Mouse (Mus musculus) embryonic facial prominence, embryonic 12.5 days (tissue): ENCODE measurements around the gene Lemd1. TPM values are rescaled to one million over a fixed set of nuclear protein-coding genes. Genes with fewer than 3 reads are reported as not detected.

Experiments
- ATAC-seq: fragments of 200-750 bp; cut with Nextera tagmentation; 2 replicates; pipeline ENCODE4 v1.8.0; 2017; ENCODE audit not compliant: insufficient number of reproducible peaks, insufficient read depth, low FRiP score, low TSS enrichment
- H3K27ac ChIP-seq: fragments of 300-500 bp; sonication (generic); 2 replicates; pipeline ENCODE4 v1.5.1; 2016; ENCODE audit warnings: mild to moderate bottlenecking
- H3K27me3 ChIP-seq: fragments of 300-500 bp; sonication (generic); 2 replicates; pipeline ENCODE4 v1.6.1; 2016; ENCODE audit warnings: mild to moderate bottlenecking, moderate library complexity
- H3K36me3 ChIP-seq: fragments of 300-500 bp; sonication (generic); 2 replicates; pipeline ENCODE4 v1.6.1; 2016; ENCODE audit warnings: mild to moderate bottlenecking
- H3K4me1 ChIP-seq: fragments of 300-500 bp; sonication (generic); 2 replicates; pipeline ENCODE4 v1.6.1; 2016
- H3K4me2 ChIP-seq: fragments of 300-500 bp; sonication (generic); replicated peaks from 2 replicates; pipeline ENCODE4 v1.6.1; 2016; ENCODE audit warnings: mild to moderate bottlenecking, moderate library complexity
- H3K4me3 ChIP-seq: fragments of 300-500 bp; sonication (generic); 2 replicates; pipeline ENCODE4 v1.5.1; 2016; ENCODE audit warnings: mild to moderate bottlenecking
- H3K9ac ChIP-seq: fragments of 300-500 bp; sonication (generic); 2 replicates; pipeline ENCODE4 v1.6.1; 2016; ENCODE audit warnings: mild to moderate bottlenecking, moderate library complexity
- H3K9me3 ChIP-seq: fragments of 300-500 bp; sonication (generic); 2 replicates; pipeline ENCODE4 v1.6.1; 2016; ENCODE audit warnings: mild to moderate bottlenecking, moderate library complexity
- WGBS: fragments of 180-500 bp; shearing (Covaris S2); methylation state at CpG from one replicate; pipeline ENCODE4 v1.1.7; 2016; 5-methylcytosine and 5-hydroxymethylcytosine counted together
- polyA plus RNA-seq: library from polyadenylated mRNA; unstranded; fragments of >200 nt; fragmentation: Nextera tagmentation; extraction: Ambion mirVana; gene quantifications from 2 replicates; pipeline ENCODE4 v1.2.1, GENCODE M21; 2016

Gene Lemd1
- polyA plus RNA-seq, 1 experiment from 2014 or later: 2.0 TPM

DNA sequence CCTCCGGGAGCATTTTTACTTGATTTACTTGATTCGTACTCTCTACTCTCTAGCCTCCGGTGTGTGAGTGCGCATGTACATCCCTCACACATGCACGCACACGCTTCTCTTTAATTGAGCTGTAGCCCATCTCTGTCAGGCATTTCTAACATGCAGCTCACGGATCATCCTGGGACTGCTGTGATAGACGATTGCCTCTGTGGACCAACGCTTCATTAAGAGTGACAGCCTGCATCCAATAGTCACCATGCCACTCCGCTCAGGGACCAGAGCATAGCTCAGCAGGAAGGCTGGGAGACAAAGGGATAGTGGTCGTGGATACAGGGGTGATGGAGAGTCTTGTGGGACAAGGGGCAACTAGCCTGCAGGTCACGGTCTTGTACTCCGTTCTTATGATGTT, 91.8 kb downstream of the Lemd1 start:
- WGBS: 64% methylated on average over 13 of the region's 13 CpGs
- Histone ChIP-seq H3K4me1 (peaks cover 3% of the 10 kb centered on the region; the same call in 1 of the 2 replicates), H3K9me3 (no peaks in the 10 kb centered on the region), H3K36me3 (no peaks in the 10 kb centered on the region), H3K4me2 (no peak overlapping the region), H3K9ac (no peak overlapping the region), H3K27ac (no peak overlapping the region), H3K27me3 (peaks cover 8% of the 10 kb centered on the region; the same call in 1 of the 2 replicates), H3K4me3 (no peak overlapping the region)
- no peak; the same call in 1 of the 2 replicates for ATAC-seq

DNA sequence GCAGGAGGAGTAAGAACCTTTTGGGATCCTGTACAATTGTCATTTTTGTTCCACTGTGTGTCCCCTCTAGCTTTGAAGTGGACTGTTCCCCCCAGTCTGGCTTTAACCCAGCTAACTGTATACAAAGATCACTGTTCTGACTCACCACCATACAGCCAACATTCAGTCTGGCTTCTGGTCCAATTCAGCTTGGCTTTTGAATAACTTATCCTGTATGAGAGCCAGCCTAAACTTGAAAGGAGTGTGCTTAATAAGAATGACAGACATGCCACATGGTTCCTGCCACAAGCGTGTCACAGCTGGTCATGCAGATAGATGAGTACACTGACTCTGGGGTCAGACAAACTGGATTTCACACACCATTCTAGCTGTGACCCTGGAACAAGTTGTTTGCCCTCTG, 95.5 kb downstream of the Lemd1 start:
- WGBS: 83% methylated on average over 1 of the region's 1 CpGs
- peaks cover 8% of the 10 kb centered on the region; the same call in 1 of the 2 replicates for H3K27me3 ChIP-seq

DNA sequence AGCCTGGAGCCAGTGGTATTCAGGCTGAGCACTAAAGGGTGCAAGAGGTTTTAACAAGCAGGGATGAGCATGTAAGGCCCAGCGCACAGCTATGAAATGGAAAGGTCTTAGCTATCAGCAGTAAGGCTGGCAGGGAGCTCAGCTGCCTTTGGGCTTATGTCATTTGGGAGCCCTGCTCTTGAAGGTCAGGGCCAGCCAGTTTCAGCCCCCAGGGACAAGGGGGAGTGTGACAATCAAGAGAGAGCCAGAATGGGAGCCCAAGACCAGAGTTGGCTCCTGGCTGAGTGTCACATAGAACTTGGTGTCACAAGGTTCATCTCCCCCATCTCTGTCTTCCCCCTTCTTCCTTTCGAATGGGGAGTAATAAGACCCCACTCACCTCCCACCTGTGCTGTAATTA, 96.2 kb downstream of the Lemd1 start:
- H3K9me3 ChIP-seq: no peaks in the 10 kb centered on the region
- no peak for ATAC-seq
- no peaks in the 10 kb centered on the region for H3K36me3 ChIP-seq
- no peak overlapping the region for H3K4me3 ChIP-seq
- no peak overlapping the region for H3K4me2 ChIP-seq
- H3K4me1 ChIP-seq: peaks cover 22% of the 10 kb centered on the region
- no peak overlapping the region for H3K9ac ChIP-seq
- peaks cover 8% of the 10 kb centered on the region; the same call in 1 of the 2 replicates for H3K27me3 ChIP-seq
- WGBS: 62% methylated on average over 2 of the region's 2 CpGs
- H3K27ac ChIP-seq: no peak overlapping the region

More for the DNA sequence above, 95.5 kb downstream of the Lemd1 start:
- Histone ChIP-seq H3K9ac (no peak overlapping the region), H3K4me3 (no peak overlapping the region), H3K4me2 (no peak overlapping the region), H3K4me1 (peaks cover 18% of the 10 kb centered on the region), H3K36me3 (no peaks in the 10 kb centered on the region), H3K9me3 (no peaks in the 10 kb centered on the region), H3K27ac (no peak overlapping the region)
- ATAC-seq: no peak

GRCm38 (mm10) chr1:132287991-132288451, 96.8 kb downstream of the Lemd1 start:
- H3K27ac ChIP-seq: no peak overlapping the region
- no peak overlapping the region for H3K4me3 ChIP-seq
- H3K9ac ChIP-seq: no peak overlapping the region
- H3K27me3 ChIP-seq: peaks cover 8% of the 10 kb centered on the region; the same call in 1 of the 2 replicates
- H3K4me1 ChIP-seq: peaks cover 28% of the 10 kb centered on the region
- 20% methylated on average over 11 of the region's 11 CpGs for WGBS
- no peak for ATAC-seq
- no peak overlapping the region for H3K4me2 ChIP-seq
- H3K36me3 ChIP-seq: no peaks in the 10 kb centered on the region
- no peaks in the 10 kb centered on the region for H3K9me3 ChIP-seq

DNA sequence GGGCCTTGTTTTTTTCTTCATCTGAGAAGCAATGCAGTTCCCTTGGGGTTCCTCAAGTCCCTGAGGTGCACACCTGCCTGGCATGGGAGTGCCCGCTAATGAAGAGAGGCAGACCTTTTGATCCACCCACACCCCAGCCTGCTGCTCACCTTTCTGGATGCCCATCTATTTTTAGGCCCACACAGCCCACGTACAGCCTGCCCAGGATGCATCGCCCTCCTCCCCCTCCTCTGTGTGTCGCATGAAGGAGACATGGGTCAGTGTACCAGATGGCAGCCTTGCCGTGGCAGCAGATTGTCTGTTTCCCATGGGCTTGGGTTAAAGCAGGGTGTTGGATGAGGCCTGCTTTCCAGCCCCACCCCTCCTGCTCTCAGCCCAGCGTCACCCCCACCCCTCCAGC, 98.7 kb downstream of the Lemd1 start:
- WGBS: 72% methylated on average over 6 of the region's 6 CpGs
- no peak for ATAC-seq
- H3K4me1 ChIP-seq: peaks cover 30% of the 10 kb centered on the region
- no peak overlapping the region for H3K27ac ChIP-seq
- H3K9me3 ChIP-seq: no peaks in the 10 kb centered on the region
- H3K4me3 ChIP-seq: no peak overlapping the region
- no peak overlapping the region for H3K9ac ChIP-seq
- H3K27me3 ChIP-seq: peaks cover 20% of the 10 kb centered on the region; the same call in 1 of the 2 replicates
- no peaks in the 10 kb centered on the region for H3K36me3 ChIP-seq
- H3K4me2 ChIP-seq: no peak overlapping the region

DNA sequence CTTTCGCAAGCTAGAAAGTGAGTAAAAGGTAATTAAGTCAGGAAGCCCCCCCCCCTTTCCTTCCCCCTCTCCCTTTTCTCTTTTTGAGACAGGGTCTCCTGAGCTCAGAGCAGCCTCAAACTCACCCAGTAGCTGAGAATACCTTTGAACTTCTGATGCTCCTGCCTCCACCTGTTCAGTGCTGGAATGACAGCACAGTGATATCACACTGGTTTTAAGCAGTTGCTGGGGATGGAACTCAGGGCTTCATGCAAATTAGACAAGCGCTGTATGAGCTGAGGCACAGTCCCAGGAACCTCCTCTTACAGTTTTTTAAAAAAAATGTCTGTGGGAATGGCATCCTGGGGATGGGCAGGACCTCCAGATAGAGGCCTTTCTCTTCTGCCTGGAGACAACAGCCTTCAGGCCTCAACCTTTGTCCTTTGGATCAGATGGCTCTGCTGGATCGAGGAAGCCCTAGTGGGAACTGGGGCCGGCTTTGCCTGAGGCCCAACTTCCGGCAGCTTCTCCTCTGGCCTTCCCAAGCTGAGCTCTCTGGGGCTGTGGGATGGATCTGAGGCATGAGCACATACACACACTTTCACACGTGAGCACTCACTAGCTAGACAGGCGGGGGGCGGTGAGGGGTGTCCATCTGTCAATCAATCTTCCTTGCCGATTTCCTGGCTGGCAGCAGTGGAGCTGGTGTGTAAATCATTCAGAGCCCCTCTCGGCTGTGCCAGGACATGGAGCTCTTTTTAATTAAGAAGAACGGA, 99.9 kb downstream of the Lemd1 start:
- Histone ChIP-seq H3K9ac (no peak overlapping the region), H3K4me2 (no peak overlapping the region), H3K4me3 (no peak overlapping the region), H3K27ac (peak overlapping the region; percentile 75; the same call in 1 of the 2 replicates), H3K36me3 (no peaks in the 10 kb centered on the region), H3K27me3 (peaks cover 18% of the 10 kb centered on the region), H3K4me1 (peaks cover 30% of the 10 kb centered on the region), H3K9me3 (no peaks in the 10 kb centered on the region)
- no peak for ATAC-seq
- WGBS: 33% methylated on average over 11 of the region's 11 CpGs

GRCm38 (mm10) chr1:132291706-132292105, 100.5 kb downstream of the Lemd1 start:
- WGBS: 36% methylated on average over 4 of the region's 4 CpGs
- Histone ChIP-seq H3K36me3 (no peaks in the 10 kb centered on the region), H3K4me2 (0 out of 2 replicates have a peak overlapping the region, but pooled peaks have one; percentile 6), H3K4me1 (peaks cover 30% of the 10 kb centered on the region), H3K9ac (no peak overlapping the region), H3K27me3 (peaks cover 19% of the 10 kb centered on the region), H3K4me3 (no peak overlapping the region), H3K9me3 (no peaks in the 10 kb centered on the region), H3K27ac (peak overlapping the region; percentile 75)
- ATAC-seq: no peak

DNA sequence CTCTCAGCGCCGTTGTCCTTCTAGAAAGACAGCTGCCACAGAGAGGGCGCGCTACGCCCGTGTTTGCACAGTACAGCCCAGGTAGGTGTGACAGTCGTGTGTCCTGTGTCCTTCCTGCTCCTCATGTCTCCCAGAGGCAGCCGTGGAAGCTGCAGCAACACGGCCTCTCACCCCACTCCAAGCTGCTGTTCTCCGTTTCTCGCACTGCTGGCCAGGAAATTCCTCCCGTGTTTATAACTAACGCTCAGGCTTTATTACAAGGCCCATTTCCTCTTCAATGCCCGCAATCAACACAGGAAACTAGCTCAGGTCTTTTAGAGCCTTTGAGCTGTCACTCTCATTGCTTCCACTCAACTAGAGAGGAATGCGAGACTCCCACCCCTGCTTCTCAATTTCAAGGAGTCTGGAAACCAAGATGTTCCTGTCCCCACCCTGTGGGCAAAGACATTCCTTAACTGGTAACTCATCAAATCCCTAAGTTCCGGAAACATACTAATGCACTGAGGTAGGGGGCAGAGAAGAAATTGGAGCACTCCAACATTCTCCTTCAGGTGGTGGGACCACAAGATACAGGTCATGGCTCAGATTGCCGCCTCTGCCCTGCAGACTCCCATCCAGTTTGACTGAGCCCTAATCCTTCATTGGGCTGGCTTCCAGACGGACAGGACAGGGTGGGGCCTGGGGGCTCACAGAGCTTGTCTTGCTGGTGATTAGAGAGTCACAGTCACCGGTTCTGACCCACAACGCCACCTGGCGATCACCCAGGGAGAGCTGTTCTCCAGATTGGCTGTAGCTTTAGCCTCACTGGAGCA, 101.3 kb downstream of the Lemd1 start:
- peak overlapping the region; percentile 6; the same call in 1 of the 2 replicates for H3K4me2 ChIP-seq
- H3K36me3 ChIP-seq: no peaks in the 10 kb centered on the region
- no peak overlapping the region for H3K9ac ChIP-seq
- peaks cover 30% of the 10 kb centered on the region for H3K4me1 ChIP-seq
- H3K9me3 ChIP-seq: no peaks in the 10 kb centered on the region
- H3K27ac ChIP-seq: peak overlapping the region; percentile 75
- 37% methylated on average over 21 of the region's 21 CpGs for WGBS
- peak; percentile 36 for ATAC-seq
- H3K27me3 ChIP-seq: peaks cover 26% of the 10 kb centered on the region
- H3K4me3 ChIP-seq: no peak overlapping the region

DNA sequence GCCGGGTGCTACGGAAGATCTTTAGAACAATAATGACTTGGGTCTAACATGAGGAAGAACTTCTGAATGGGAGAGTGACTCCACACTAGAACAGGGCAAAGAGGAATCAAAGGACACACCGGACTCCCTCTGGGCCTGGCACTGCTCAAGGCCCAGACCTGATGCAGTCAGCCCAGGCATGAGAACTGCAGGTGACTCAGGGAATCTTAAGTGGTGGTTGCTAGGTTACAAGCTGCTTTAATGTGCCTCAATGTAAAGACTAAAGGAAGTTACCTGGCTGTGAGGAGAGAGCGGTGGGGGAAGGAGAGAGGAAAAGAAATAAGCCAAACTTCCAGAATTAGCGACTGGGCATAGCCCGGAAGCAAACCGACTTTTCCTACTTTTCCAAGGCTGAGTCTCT, 104.3 kb downstream of the Lemd1 start:
- Histone ChIP-seq H3K36me3 (no peaks in the 10 kb centered on the region), H3K4me2 (no peak overlapping the region), H3K4me3 (no peak overlapping the region), H3K9me3 (no peaks in the 10 kb centered on the region), H3K27me3 (peaks cover 56% of the 10 kb centered on the region), H3K9ac (no peak overlapping the region), H3K4me1 (peaks cover 32% of the 10 kb centered on the region), H3K27ac (no peak overlapping the region)
- 68% methylated on average over 7 of the region's 7 CpGs for WGBS
- no peak for ATAC-seq

DNA sequence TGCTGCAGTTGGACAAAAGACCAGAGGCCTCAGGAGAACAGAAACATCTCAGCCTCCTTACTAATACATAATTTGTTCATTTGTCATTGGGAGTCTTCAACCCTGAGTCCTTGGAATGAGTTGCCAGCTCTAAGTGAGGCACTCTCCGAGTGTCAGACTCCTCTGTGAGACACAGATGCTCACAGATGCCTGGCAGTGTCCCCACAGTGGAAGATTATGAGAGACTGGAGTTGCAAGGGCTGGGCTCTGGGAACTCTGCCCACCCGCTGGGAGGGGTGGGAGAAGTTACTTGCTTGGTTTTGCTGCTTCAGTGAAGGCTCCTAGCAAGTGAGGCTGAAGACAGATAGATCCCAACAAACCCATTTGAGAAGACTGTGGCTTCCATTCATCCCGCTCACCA, 104.8 kb downstream of the Lemd1 start:
- H3K4me2 ChIP-seq: no peak overlapping the region
- peaks cover 57% of the 10 kb centered on the region for H3K27me3 ChIP-seq
- WGBS: 53% methylated on average over 3 of the region's 3 CpGs
- H3K9me3 ChIP-seq: no peaks in the 10 kb centered on the region
- H3K4me1 ChIP-seq: peaks cover 28% of the 10 kb centered on the region
- H3K27ac ChIP-seq: no peak overlapping the region
- no peaks in the 10 kb centered on the region for H3K36me3 ChIP-seq
- no peak overlapping the region for H3K4me3 ChIP-seq
- no peak overlapping the region for H3K9ac ChIP-seq
- no peak for ATAC-seq

GRCm38 (mm10) chr1:132298425-132298800, 107.2 kb downstream of the Lemd1 start, which contains the start of gene Klhdc8a:
TSS of gene Klhdc8a (plus strand) at chr1:132298626.
- Histone ChIP-seq H3K27me3 (peaks cover 62% of the 10 kb centered on the region), H3K9ac (peak within 1 kb of the TSS; percentile 66), H3K4me3 (peak within 1 kb of the TSS; percentile 59), H3K4me1 (0 out of 2 replicates have a peak, but pooled peaks cover 6% of the 10 kb centered on the region), H3K4me2 (peak within 1 kb of the TSS; percentile 100), H3K36me3 (no peaks in the 10 kb centered on the region), H3K27ac (no peak within 1 kb of the TSS), H3K9me3 (no peaks in the 10 kb centered on the region)
- 0 out of 2 replicates have a peak, but pooled peaks have one; percentile 32 for ATAC-seq
- WGBS: under 1% methylated on average over 28 of the region's 28 CpGs
